Mouse (Mus musculus) layer of hippocampus, adult 9-11 months (tissue): ENCODE data around the gene Pycard.
"Not testable (repeated sequence)": the region's sequence is repeated elsewhere in the genome, so short reads cannot be mapped to it uniquely, and the experiment has no call there.

Experiments used
- DNase-seq: peaks from one replicate; pipeline ENCODE4 v3.0.0; 2022

Gene Pycard

DNA sequence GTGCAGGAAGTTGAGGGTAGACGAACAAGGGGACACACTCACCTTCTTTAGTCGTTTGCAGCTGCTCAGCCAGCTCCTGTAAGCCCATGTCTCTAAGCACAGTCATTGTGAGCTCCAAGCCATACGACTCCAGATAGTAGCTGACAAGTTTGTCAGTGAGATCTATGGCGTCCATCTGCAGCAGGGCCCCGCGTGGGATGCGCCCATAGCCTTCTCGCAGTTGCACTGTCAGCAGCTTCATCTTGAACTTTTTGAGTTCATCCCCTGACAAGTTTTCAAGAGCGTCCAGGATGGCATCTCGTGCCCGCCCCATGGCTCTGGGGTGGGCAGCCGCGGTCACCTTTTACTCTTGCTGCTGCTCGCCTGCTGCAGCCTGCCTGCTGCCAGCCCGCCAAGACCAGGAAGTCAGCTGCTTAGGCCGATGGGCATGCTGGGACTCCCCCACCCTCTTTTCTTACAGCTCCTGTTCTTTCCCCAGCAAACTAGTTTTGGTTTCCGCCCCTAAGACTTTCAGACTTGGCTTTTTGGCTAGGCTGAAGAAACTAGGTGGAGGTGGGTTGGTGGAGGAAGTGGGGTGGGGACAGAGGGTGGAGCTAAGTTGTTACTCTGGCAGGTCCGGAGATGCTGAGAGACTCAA, at the start of gene Pycard:
TSS of gene Pycard (minus strand) at position 527 of the 637 bp plus-strand sequence.
- peak; percentile 55 for DNase-seq

DNA sequence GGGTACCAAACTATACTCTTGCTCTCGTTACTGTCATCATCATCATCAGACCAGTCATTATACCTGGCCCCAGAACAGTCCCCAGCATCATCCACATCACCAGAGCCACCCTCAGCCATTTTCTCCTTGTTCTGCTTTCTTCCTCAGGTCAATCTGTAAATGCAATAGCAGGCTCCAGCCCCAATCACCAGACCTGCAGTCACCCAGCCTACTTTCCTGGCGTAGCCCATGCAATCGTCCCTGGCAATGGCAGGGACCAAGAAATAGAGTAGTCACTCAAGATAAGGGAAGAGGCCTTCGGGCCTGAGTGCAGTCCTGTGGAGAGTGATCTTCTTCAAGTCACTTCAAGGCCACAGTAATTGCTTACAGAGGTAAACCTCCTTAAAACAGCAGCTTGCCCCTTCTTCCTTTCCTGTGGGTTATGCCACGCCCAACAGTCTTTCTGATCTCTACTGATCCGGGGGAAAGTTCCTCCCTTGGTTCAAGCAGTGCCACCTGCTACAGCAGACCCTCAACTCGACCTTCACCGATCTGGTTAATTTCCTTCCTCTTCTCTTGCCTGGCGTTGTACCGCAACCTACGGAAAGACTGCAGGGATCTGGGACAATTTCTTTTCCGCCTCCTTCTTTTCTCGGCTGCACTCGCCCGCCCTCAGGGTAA, 48.6 kb upstream of the Pycard start:
- not testable (repeated sequence) for DNase-seq

- DNase-seq, result no peak
Measured at GRCm38 (mm10) chr7:128033616-128034015, 39.9 kb upstream of the Pycard start.

GRCm38 (mm10) chr7:128032989-128033293, 39.3 kb upstream of the Pycard start:
- no peak for DNase-seq

DNA sequence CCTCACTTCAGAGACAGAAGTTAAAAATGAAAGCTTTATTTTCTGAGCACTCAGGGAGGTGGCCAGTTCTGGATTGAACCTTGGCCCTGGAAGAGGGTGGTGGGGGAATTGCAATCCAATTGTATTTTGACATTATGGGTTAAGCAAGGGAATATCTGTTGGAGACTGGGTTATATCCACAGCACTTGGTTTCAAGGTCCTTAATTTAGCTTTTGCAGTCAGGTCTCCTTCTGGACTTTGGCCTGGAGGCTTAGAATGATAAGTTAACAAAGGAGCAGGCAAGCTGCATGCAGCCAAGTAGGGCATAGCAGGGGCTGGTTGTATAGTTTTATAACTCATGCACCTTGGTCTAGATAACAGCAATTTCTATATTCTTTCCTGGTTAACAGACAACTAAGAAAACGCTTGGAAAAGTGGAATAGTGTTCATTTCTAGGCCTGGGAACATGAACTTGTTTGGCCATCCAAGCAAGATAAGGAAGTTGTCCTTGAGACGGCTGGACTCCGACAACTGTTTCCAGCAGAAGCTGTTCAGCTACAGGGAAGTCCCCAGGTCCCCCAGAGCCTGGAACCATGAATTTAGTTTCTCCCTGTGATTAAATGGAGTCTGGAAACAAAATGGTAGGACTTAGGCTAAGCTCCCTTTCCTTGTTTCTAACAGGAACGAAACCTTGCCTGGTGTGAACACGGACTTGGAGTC, 38.8 kb upstream of the Pycard start:
- DNase-seq, result no peak

- DNase-seq, result no peak
Measured at GRCm38 (mm10) chr7:128031403-128031976, 37.8 kb upstream of the Pycard start.

DNA sequence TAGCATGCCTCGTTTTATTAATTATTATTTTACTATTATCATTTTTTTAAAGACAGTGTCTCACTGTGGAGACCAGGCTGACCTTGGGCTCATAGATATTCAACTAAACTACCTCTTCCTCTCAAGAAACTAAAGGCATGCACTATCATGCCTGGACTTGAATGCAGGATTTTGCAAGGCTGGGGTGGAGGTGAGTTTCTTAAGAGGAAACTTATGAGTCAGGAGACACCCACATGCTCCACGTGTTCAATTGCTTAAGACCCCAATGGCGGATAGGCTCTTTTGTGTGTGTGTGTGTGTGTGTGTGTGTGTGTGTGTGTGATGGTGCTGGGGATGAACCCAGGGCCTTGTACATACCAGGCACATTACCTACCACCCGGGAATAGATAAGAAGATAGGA, 31.7 kb upstream of the Pycard start:
- DNase-seq, result no peak

DNA sequence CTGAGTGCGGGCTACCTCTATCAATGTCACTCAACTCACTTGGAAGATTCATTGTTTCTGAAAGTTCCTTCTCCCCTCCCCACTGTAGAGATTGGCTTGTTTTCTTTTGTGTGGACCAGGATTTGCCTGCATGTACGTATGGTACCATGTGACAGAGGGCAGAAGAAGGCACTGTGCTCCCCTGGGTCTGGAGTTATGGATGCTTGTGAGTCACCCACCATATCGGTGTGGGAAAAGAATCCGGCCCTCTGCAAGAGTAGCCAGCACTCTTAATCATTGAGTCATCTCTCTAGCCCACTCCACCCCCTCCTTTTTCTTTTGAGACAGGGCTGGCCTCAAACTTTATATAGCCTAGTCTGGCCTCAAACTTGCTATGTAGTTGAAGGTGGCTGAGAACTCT, 31.3 kb upstream of the Pycard start:
- no peak for DNase-seq

GRCm38 (mm10) chr7:128024364-128024763, 30.7 kb upstream of the Pycard start:
- no peak for DNase-seq

- DNase-seq, result no peak
Measured at GRCm38 (mm10) chr7:128023565-128023964, 29.9 kb upstream of the Pycard start.

DNA sequence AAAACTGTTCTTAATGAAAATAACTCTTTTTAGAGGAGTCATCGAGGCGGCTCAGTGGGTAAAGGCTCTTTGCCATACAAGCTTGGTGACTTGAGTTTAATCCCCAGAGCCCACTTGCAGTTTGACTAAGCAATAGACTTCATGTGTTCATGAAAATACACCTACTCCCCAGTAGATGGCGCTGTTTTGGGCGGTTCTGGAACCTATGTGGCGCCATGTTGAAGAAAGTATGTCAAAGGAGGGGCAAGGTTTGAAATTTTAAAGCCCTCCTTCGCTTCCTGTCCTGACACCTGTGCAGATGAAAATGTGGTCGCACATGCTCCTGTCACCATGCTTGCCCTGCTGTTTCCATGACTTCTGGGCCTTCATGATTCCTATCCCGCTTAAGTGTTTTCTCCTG, 29.3 kb upstream of the Pycard start:
- no peak for DNase-seq

GRCm38 (mm10) chr7:128019187-128019586, 25.5 kb upstream of the Pycard start:
- no peak for DNase-seq

- DNase-seq, result no peak
Measured at GRCm38 (mm10) chr7:128018275-128018674, 24.6 kb upstream of the Pycard start.

DNA sequence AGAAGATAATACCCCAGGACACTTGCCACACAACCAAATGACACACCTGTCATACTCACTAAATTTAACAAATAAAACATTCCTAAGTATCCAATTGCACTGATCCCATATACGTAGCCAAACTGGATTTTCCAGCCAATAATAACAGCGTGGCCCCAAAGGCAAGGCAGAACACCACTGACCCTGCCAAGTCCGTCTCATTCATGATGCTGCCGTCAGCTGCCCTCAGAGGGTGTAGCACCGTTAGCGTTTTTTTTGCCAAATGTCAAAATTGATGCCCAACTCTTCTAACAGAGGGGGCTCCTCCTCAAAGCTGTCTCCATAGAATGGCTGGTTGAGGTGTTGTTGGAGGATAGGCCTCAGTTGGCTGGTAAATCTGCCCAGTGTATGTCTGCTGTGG, 23.0 kb upstream of the Pycard start:
- DNase-seq, result no peak

DNA sequence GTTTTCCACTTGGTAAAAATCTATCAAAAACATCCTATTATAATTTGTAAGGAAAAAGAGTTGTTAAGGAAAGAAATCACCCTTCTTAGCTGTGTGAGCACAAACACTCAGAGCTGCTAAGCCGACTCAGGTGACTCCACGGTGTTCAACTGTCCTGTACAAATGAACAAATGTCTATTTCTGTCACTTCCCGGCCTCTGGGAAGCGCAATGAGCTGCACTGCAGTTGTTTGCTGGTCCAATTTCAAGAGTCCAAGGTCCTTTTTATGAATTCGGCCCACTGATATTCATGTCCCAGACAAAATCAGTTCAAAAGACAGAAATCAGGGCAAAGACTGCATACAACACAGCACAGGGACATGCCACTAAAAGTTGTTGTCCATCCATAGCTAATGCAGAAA, 22.5 kb upstream of the Pycard start:
- not testable (repeated sequence) for DNase-seq

DNA sequence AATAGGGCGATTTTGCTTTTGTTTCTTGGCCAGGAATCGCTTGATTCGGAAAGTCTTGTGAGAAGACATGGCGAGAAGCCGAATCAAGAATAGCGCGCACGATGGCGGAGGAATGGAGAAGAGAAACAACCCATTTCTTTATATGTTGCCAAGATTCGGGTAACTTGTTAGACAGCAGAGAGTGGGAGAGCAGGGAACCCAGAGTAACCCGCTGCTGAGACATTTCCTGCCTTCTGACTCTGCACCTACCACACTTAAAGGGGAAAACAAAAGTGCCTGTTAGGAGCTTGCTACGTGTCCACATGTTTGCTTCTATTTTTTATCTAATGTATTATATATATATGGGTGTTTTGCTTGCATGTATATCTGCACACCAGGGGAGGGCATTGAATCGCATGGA, 19.4 kb upstream of the Pycard start:
- DNase-seq, result peak; percentile 70

- DNase-seq, result peak; percentile 61
Measured at GRCm38 (mm10) chr7:128012136-128012780, 18.6 kb upstream of the Pycard start.

- no peak for DNase-seq
Measured at GRCm38 (mm10) chr7:128009715-128010340, 16.2 kb upstream of the Pycard start.

DNA sequence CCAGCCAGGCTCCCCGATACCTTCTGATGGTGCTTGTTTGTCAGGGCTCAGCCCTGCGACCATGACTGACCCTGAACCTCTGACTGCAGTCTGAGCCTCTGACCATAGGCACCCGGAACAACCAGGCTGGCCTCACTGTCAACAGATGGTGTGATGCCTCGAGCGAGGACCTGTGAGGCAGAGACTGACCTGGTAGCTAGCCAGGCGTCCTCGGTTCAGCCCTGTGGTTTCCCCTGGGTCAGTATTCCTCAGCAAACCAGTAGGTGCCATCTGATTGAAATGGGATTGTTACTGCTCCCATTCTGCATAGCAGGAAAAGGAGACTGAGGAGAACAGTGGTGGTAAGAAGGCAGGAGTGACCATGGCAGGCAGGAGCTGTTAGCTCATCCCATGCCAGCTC, 12.5 kb upstream of the Pycard start:
- no peak for DNase-seq

DNA sequence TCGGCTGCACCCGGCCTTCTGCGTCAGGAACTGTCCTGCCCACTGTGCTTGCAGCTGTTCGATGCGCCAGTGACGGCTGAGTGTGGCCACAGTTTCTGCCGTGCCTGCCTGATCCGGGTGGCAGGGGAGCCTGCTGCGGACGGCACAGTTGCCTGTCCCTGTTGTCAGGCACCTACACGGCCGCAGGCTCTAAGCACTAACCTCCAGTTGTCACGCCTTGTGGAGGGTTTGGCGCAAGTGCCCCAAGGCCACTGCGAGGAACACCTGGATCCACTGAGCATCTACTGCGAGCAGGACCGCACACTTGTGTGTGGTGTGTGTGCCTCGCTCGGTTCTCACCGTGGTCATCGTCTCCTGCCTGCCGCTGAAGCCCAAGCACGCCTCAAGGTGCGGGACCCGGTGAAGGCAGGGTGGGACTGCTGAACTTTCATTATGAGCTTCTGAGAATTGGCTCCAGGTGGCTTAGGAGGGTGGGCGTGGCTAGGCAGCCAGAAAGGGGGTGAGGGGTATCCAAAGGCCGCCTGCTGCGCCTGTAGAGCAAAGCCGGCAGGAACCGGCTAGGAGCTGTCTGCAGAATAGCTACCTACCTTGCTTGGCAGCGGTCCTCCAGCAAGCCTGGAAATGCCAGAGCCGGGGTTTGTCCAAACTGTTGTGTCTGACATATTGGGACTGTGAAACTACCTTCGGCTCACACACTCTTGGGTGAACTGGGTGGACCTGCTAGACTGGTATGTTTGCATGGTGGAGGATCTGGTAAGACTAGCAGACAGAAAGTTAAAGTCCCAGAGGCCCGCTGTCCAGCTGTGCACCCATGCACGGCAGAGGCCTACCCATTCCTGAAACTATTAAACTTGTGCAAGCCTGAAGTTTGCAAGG, 11.1 kb upstream of the Pycard start:
- DNase-seq, result no peak

- no peak for DNase-seq
Measured at GRCm38 (mm10) chr7:128004150-128004486, 10.5 kb upstream of the Pycard start.

- no peak for DNase-seq
Measured at GRCm38 (mm10) chr7:128003688-128004087, 10.0 kb upstream of the Pycard start, which contains the start of gene Trim72. Gene Trim72, plus strand, starts transcription at chr7:128003949.
